Mouse (Mus musculus) right cerebral cortex, adult 18-20 months (tissue): ENCODE data around the gene Bcar3.
A peak's percentile ranks its signal among the peaks of the same experiment; 100 is the strongest.

Experiments used
- DNase-seq: peaks from one replicate; pipeline ENCODE4 v3.0.0; 2022; ENCODE audit warnings: mixed read lengths

The Bcar3 gene

GRCm38 (mm10) chr3:122292300-122293222 is 1.4 kb upstream of the Bcar3 start:
- DNase-seq, result peak; percentile 85

- DNase-seq, result peak; percentile 72
These were observed 548 bp upstream of the Bcar3 start for GRCm38 (mm10) chr3:122293223-122293953.

GRCm38 (mm10) chr3:122295511-122295910 is 1.6 kb downstream of the Bcar3 start:
- DNase-seq, result peak; percentile 76

GRCm38 (mm10) chr3:122296979-122297378 is 3.0 kb downstream of the Bcar3 start:
- DNase-seq, result no peak

- peak; percentile 88 for DNase-seq
These were observed 7.3 kb downstream of the Bcar3 start for GRCm38 (mm10) chr3:122300983-122301919.

- no peak for DNase-seq
These were observed 10.6 kb downstream of the Bcar3 start for GRCm38 (mm10) chr3:122304560-122304959.

DNA sequence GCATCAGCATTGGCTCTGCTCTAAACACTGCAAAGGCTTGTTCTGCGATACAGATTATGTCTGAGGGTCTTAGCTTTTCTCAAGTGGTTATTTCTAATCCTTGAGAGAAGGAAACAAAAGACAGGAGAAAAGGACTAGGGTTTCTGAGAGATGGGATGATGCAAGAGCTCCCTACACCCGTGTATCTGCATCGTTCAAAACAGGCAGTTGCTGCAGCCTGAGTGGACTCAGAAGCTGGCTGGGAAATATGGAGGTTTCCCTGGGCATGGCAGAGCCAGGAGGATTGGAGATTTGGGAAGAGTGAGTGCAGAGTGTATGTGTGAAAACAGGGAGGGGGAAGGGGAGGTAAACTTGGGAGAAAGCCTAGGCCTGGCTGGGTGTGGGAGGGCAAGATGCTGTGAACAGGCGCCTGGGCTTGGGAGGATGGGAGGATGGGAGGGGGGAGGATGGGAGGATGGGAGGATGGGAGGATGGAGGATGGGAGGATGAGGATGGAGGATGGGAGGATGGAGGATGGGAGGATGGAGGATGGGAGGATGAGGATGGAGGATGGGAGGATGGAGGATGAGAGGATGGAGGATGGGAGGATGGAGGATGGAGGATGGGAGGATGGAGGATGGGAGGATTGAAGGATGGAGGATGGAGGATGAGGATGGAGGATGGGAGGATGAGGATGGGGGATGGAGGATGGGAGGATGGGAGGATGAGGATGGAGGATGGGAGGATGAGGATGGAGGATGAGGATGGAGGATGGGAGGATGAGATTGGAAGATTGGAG is 14.1 kb downstream of the Bcar3 start:
- DNase-seq, result no peak

- no peak for DNase-seq
These were observed 15.0 kb downstream of the Bcar3 start for GRCm38 (mm10) chr3:122308981-122309380.

DNA sequence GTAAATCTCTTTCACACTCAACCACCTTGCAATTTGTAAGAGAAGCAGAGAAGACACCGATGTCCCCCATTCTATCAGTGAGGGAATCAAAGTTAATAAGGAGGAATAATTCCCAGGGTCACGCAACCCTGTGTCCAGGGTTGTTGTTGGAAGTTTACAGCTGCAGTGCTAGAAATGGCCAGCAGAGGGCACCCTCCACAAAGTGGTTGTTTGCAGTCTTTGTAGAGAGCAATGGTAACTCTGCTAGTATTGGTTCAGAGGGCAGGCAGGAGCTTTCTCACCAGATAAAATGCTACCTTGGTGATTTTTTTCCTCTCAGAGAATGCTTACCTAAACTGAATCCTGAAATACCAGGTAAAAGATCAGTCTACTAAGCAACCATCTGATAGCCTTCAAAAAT is 18.1 kb downstream of the Bcar3 start:
- peak; percentile 75 for DNase-seq

- DNase-seq, result no peak
These were observed 19.1 kb downstream of the Bcar3 start for GRCm38 (mm10) chr3:122312936-122313629.

DNA sequence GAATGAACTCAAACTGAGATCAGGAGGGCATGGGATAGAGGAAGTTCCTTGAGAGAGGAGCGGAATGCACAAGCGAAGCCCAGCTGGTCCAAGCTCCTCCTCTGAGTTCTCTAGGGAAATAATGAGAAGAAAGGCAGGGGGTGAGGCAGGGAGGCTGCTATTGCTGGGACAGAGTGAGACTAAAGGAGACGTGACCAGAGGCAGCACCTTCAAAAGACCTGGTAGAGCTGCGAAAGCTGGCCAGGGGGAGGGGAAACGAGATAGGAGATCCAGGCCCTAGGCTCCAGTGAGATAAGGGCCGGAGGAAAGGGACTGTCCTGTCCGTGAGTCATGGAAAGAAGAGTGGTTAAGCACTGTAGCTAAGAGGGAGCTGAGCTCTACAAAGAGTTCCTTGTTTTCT is 20.0 kb downstream of the Bcar3 start:
- DNase-seq, result no peak

GRCm38 (mm10) chr3:122316621-122317020 is 22.7 kb downstream of the Bcar3 start:
- DNase-seq, result no peak

GRCm38 (mm10) chr3:122317339-122317738 is 23.4 kb downstream of the Bcar3 start:
- peak; percentile 10 for DNase-seq

DNA sequence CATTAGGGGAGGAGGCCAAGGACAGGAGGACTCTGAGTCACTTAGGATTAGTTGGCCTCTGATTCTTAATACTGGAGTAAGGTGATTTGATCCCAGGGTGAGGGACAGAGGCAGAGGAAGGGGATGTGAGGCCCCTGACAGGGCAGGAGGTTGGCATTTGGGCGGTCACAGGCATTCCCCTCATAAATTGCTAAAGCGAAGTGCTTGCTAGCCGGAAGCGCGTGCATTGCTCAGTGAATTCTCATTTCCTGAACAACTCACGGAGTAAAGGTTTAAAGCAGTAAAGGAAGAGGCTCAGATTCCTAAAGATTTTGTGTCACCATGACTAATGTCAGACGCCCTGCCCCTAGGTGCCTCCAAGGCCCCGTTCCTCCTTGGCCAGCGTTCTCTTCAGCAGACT is 28.3 kb downstream of the Bcar3 start:
- no peak for DNase-seq

- no peak for DNase-seq
These were observed 29.9 kb downstream of the Bcar3 start for GRCm38 (mm10) chr3:122323841-122324240.

- DNase-seq, result no peak
These were observed 30.6 kb downstream of the Bcar3 start for GRCm38 (mm10) chr3:122324528-122324927.

DNA sequence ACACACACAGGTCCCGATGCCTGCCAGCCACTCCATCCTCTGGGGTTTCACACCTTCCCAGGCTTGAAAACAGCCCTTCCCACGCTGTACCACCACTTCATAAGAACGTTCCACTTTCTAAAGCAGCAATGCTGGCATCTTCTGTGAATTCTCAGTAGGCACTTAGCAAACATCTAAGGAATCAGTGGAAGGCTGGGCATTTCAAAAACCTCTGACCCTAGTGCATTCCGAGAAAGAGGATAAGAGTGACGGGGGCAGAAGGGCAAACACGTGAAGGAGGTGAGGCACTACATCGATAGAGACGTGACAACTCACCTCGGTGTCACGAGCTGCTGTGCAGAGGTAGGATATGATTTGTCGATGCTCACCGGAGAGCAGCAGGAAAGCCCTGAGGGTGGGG is 36.5 kb downstream of the Bcar3 start:
- peak; percentile 6 for DNase-seq

- DNase-seq, result peak; percentile 7
These were observed 39.6 kb downstream of the Bcar3 start for GRCm38 (mm10) chr3:122333493-122333892.

DNA sequence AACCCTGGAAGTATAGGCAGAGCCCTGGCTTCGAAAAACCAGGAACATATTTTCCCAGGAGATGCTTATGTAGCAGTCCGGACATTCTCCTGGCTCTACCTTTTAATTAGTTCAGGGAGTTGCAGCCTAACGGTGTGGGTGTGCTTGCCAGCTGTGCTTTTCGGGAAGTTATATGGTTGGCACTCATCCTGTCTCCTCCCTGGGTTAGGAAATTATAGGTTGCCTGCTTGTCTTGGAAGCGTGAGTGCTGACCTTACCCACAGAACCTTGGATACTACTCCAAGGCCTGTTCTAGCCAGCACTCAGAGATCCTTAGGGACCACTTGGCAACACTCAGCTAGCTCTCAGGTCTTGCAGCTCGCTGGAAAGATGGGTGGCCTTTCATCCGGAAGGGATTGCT is 40.0 kb downstream of the Bcar3 start:
- no peak for DNase-seq

- no peak for DNase-seq
These were observed 40.4 kb downstream of the Bcar3 start for GRCm38 (mm10) chr3:122334375-122334774.

GRCm38 (mm10) chr3:122336030-122336429 is 42.1 kb downstream of the Bcar3 start:
- no peak for DNase-seq
